Mouse (Mus musculus): ENCODE data around the gene Cps1. TPM values are rescaled to one million over a fixed set of nuclear protein-coding genes. Genes with fewer than 3 reads are reported as not detected.

Gene Cps1
- polyA plus RNA-seq, 1 experiment from 2014 or later = 0.08 TPM

- Histone ChIP-seq H3K9me3 (ENCODE audit: control insufficient read depth, low read length) (no peaks in the 10 kb centered on the region), H3K36me3 (ENCODE audit: control insufficient read depth, insufficient read depth, low read length) (no peaks in the 10 kb centered on the region)
Measured at GRCm38 (mm10) chr1:67268450-67268849, 145.6 kb downstream of the Cps1 start.

DNA sequence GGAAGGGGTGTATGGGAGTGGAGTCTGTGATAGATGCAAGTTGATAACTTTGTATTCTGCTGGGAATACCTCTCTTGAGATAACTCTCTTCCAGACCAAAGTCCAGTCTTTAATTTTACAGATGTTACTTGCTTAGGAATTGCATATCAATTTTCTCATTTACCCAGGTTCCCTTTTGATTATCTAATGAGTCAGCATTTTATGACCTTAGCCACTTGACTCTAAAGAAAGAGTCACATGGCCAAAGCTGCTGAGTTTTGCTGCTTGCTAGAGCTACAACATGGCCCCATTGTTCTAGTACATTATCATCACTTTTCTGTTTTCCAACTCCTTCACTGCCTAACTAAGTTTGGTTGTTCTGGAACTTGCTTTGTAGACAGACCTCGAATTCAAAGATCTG, 153.4 kb downstream of the Cps1 start:
- Histone ChIP-seq H3K4me2 (no peak overlapping the region), H3K27me3 (ENCODE audit: control insufficient read depth, insufficient read depth, low read length) (no peaks in the 10 kb centered on the region), H3K4me1 (ENCODE audit: control insufficient read depth, insufficient read depth, low read length) (no peaks in the 10 kb centered on the region), H3K36me3 (ENCODE audit: control insufficient read depth, insufficient read depth, low read length) (no peaks in the 10 kb centered on the region), H3K4me3 (ENCODE audit: low read depth, low read length) (no peak overlapping the region), H3K9me3 (ENCODE audit: control insufficient read depth, low read length) (no peaks in the 10 kb centered on the region), H3K27ac (ENCODE audit: low read depth, low read length) (no peak overlapping the region), H3K9ac (ENCODE audit: low read length) (no peak overlapping the region)
- 86% methylated on average over 1 of the region's 1 CpGs for WGBS
- no peak for ATAC-seq (ENCODE audit: low FRiP score)
- DNase-seq (ENCODE audit: low spot score, missing footprints) = no peak

More at GRCm38 (mm10) chr1:67268450-67268849, 145.6 kb downstream of the Cps1 start:
- Histone ChIP-seq H3K27me3 (ENCODE audit: control insufficient read depth, insufficient read depth, low read length) (no peaks in the 10 kb centered on the region), H3K9ac (ENCODE audit: low read length) (no peak overlapping the region), H3K4me3 (ENCODE audit: low read depth, low read length) (no peak overlapping the region), H3K4me2 (no peak overlapping the region), H3K27ac (ENCODE audit: low read depth, low read length) (no peak overlapping the region), H3K4me1 (ENCODE audit: control insufficient read depth, insufficient read depth, low read length) (no peaks in the 10 kb centered on the region)
- no peak for ATAC-seq (ENCODE audit: low FRiP score)
- DNase-seq (ENCODE audit: low spot score, missing footprints) = no peak

Other genes starting within 250 kb of the Cps1 start
- gene Myl1, start 177.6 kb upstream of the Cps1 start, polyA plus RNA-seq (2014; fragmentation: Nextera tagmentation; extraction: Ambion mirVana) = 0.36 and 0.55 TPM in 2 replicates
- gene Lancl1, start 84.2 kb upstream of the Cps1 start, polyA plus RNA-seq (2014; fragmentation: Nextera tagmentation; extraction: Ambion mirVana) = 83.1 and 90.4 TPM in 2 replicates

Data from midbrain, embryonic 11.5 days (tissue).